19 mouse cellular contexts compared by ENCODE assay signal in the genomic region with DNA sequence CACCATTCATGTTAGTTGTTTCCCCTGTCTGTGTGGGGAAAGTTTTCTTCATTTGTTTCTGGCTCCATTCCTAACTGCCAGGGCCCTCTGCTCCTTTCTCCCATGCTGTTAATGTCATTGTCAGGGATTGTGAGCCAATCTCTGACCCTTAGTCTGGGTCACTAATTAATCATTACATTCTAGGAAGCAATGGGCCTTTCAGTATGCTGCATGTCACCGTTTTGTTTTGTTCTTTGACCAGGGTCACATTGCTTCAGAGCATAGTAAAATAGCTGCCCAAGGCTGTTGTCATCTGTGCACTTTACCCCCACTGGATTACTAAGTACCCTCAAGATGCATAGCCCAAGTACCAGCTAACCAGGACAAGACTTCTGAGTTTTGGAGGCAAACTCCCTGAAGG. TPM values are rescaled to one million over a fixed set of nuclear protein-coding genes. Genes with fewer than 3 reads are reported as not detected.
DNase-seq lines count a peak whose midpoint lies in the region; ATAC-seq and TF ChIP-seq lines count a peak whose summit lies in the region.
"Had no signal": no experiment of that assay in that cellular context is flagged by ENCODE, and none has a peak within 500 bp of the region (broad histone marks: within the 10 kb centered on the region; RNA-seq: fewer than 3 reads in every experiment).

No protein-coding gene starts in this region.

- H3K27me3 ChIP-seq in lung, embryonic 16.5 days (ENCODE audit: control insufficient read depth, insufficient read depth, low read depth, low read length), result no peaks in the 10 kb centered on the region; the same call in 1 of the 2 replicates
- peaks cover 41% of the 10 kb centered on the region; the same call in 1 of the 2 replicates for H3K27me3 ChIP-seq in kidney, embryonic 15.5 days
- no peaks in the 10 kb centered on the region; the same call in 1 of the 2 replicates for H3K27me3 ChIP-seq in liver, embryonic 16.5 days (ENCODE audit: control insufficient read depth, insufficient read depth, low read depth, low read length)
- H3K27me3 ChIP-seq in forebrain, embryonic 11.5 days (ENCODE audit: control insufficient read depth, insufficient read depth, low read length), result peaks cover 3% of the 10 kb centered on the region; the same call in 1 of the 2 replicates
- H3K27me3 ChIP-seq: heart, embryonic 15.5 days had no signal

- no peak for TF ChIP-seq POLR2A in lung, adult 2 months (IDR thresholded peaks at IDR 0.05; ENCODE audit: borderline replicate concordance, extremely low read depth, low read depth, low read length)

- H3K36me3 ChIP-seq in lung, embryonic 16.5 days (ENCODE audit: control insufficient read depth, insufficient read depth, low read length), result no peaks in the 10 kb centered on the region
- H3K36me3 ChIP-seq in kidney, embryonic 15.5 days, result no peaks in the 10 kb centered on the region
- no peaks in the 10 kb centered on the region for H3K36me3 ChIP-seq in liver, embryonic 16.5 days (ENCODE audit: control insufficient read depth, insufficient read depth)
- no peaks in the 10 kb centered on the region for H3K36me3 ChIP-seq in forebrain, embryonic 11.5 days (ENCODE audit: control insufficient read depth, insufficient read depth, low read length)
- H3K36me3 ChIP-seq: embryonic facial prominence, embryonic 10.5 days; heart, embryonic 15.5 days; hindbrain, embryonic 10.5 days; limb, embryonic 15.5 days; midbrain, embryonic 13.5 days had no signal

- no peaks in the 10 kb centered on the region for H3K9me3 ChIP-seq in lung, embryonic 16.5 days (ENCODE audit: control insufficient read depth, low read length)
- H3K9me3 ChIP-seq in kidney, embryonic 15.5 days (replicated peaks), result no peaks in the 10 kb centered on the region
- H3K9me3 ChIP-seq in liver, embryonic 16.5 days (replicated peaks; ENCODE audit: control insufficient read depth, low read length), result no peaks in the 10 kb centered on the region
- no peaks in the 10 kb centered on the region for H3K9me3 ChIP-seq in forebrain, embryonic 11.5 days (ENCODE audit: control insufficient read depth, low read length)
- H3K9me3 ChIP-seq: embryonic facial prominence, embryonic 10.5 days; heart, embryonic 15.5 days; hindbrain, embryonic 10.5 days; limb, embryonic 15.5 days; midbrain, embryonic 13.5 days had no signal

- H3K4me3 ChIP-seq in lung, embryonic 16.5 days (ENCODE audit: low read length), result no peak overlapping the region
- no peak overlapping the region for H3K4me3 ChIP-seq in lung, adult 2 months (replicated peaks; ENCODE audit: extremely low read depth, low read depth, low read length)
- H3K4me3 ChIP-seq in kidney, embryonic 15.5 days (replicated peaks), result no peak overlapping the region
- no peak overlapping the region for H3K4me3 ChIP-seq in liver, embryonic 16.5 days (ENCODE audit: low read depth, low read length)
- H3K4me3 ChIP-seq in forebrain, embryonic 11.5 days (ENCODE audit: low read depth, low read length), result no peak overlapping the region
- H3K4me3 ChIP-seq: embryonic facial prominence, embryonic 10.5 days; gastrocnemius, adult 2 months; heart, adult 2 months; heart, embryonic 15.5 days; hindbrain, embryonic 10.5 days; limb, embryonic 15.5 days; midbrain, embryonic 13.5 days had no signal

- no peak overlapping the region for H3K27ac ChIP-seq in lung, embryonic 16.5 days (ENCODE audit: low read length)
- no peak overlapping the region for H3K27ac ChIP-seq in kidney, embryonic 15.5 days
- H3K27ac ChIP-seq in liver, embryonic 16.5 days (ENCODE audit: low read length), result no peak overlapping the region
- H3K27ac ChIP-seq in forebrain, embryonic 11.5 days (ENCODE audit: low read depth, low read length), result no peak overlapping the region
- H3K27ac ChIP-seq: embryonic facial prominence, embryonic 10.5 days; gastrocnemius, adult 2 months; heart, adult 2 months; heart, embryonic 15.5 days; hindbrain, embryonic 10.5 days; limb, embryonic 15.5 days; midbrain, embryonic 13.5 days; stomach, postnatal 0 days had no signal

- no peak overlapping the region for H3K9ac ChIP-seq in lung, embryonic 16.5 days (ENCODE audit: low read length)
- no peak overlapping the region for H3K9ac ChIP-seq in kidney, embryonic 15.5 days
- H3K9ac ChIP-seq in liver, embryonic 16.5 days (ENCODE audit: low read depth, low read length), result no peak overlapping the region
- no peak overlapping the region for H3K9ac ChIP-seq in forebrain, embryonic 11.5 days (ENCODE audit: low read length)
- H3K9ac ChIP-seq: heart, embryonic 15.5 days; limb, embryonic 15.5 days; midbrain, embryonic 13.5 days had no signal

- ATAC-seq in lung, embryonic 16.5 days (ENCODE audit: low read depth), result peak; percentile 75
- peak; percentile 56; the same call in 1 of the 2 replicates for ATAC-seq in kidney, embryonic 15.5 days (replicated peaks; ENCODE audit: low FRiP score)
- peak; percentile 79 for ATAC-seq in liver, embryonic 16.5 days (ENCODE audit: low read depth)
- ATAC-seq in forebrain, embryonic 11.5 days (replicated peaks; ENCODE audit: low FRiP score), result no peak
- ATAC-seq: forebrain, embryonic 16.5 days; inflammation-experienced regulatory T-cells, adult 6 months; midbrain, embryonic 13.5 days had no signal

- no peaks in the 10 kb centered on the region for H3K4me1 ChIP-seq in lung, embryonic 16.5 days (replicated peaks; ENCODE audit: control insufficient read depth, insufficient read depth, low read length)
- H3K4me1 ChIP-seq in lung, adult 2 months (ENCODE audit: control insufficient read depth, insufficient read depth, low read length), result no peaks in the 10 kb centered on the region
- H3K4me1 ChIP-seq in kidney, embryonic 15.5 days, result no peaks in the 10 kb centered on the region
- no peaks in the 10 kb centered on the region for H3K4me1 ChIP-seq in liver, embryonic 16.5 days (ENCODE audit: control insufficient read depth, low read depth, low read length)
- no peaks in the 10 kb centered on the region for H3K4me1 ChIP-seq in forebrain, embryonic 11.5 days (replicated peaks; ENCODE audit: control insufficient read depth, insufficient read depth, low read length)
- H3K4me1 ChIP-seq: embryonic facial prominence, embryonic 10.5 days; heart, embryonic 15.5 days; limb, embryonic 15.5 days; midbrain, embryonic 13.5 days had no signal

- no peak for DNase-seq in lung, adult 2 months
- DNase-seq in spleen, adult 12 weeks (ENCODE audit: low spot score), result no peak
- DNase-seq in forebrain, embryonic 11.5 days (ENCODE audit: low spot score), result no peak
- DNase-seq in B cell, adult 2 months, result no peak
- DNase-seq: cerebellum, postnatal 14 days; gastrocnemius, adult 2 months; heart, adult 2 months; right cerebral cortex, postnatal 14 days had no signal

- WGBS in lung, embryonic 16.5 days, result 28% methylated on average over 1 of the region's 1 CpGs
- WGBS in lung, adult 2 months, result 53% methylated on average over 1 of the region's 1 CpGs
- 32% methylated on average over 1 of the region's 1 CpGs for WGBS in kidney, embryonic 15.5 days
- WGBS in liver, embryonic 16.5 days (ENCODE audit: insufficient replicate concordance), result 38% methylated on average over 1 of the region's 1 CpGs
- 23% methylated on average over 1 of the region's 1 CpGs for WGBS in forebrain, embryonic 11.5 days

- no peak overlapping the region for H3K4me2 ChIP-seq in lung, embryonic 16.5 days (ENCODE audit: low read depth, low read length)
- no peak overlapping the region for H3K4me2 ChIP-seq in kidney, embryonic 15.5 days
- no peak overlapping the region for H3K4me2 ChIP-seq in liver, embryonic 16.5 days (ENCODE audit: low read depth, low read length)
- H3K4me2 ChIP-seq in forebrain, embryonic 11.5 days (ENCODE audit: low read depth, low read length, severe bottlenecking), result no peak overlapping the region
- H3K4me2 ChIP-seq: heart, embryonic 15.5 days; limb, embryonic 15.5 days; midbrain, embryonic 13.5 days had no signal

- no peak for TF ChIP-seq CTCF in lung, adult 2 months (IDR thresholded peaks at IDR 0.05; ENCODE audit: insufficient read depth, low read length)

RNA-seq across cellular contexts. Expression of gene Adgrg2, which starts 36.0 kb away (rescaled TPM):
- polyA plus RNA-seq in lung, embryonic 16.5 days (2015; fragmentation: Nextera tagmentation; extraction: Ambion mirVana), result 5.8 and 7.5 TPM in 2 replicates
- 0.89 and 2.4 TPM in 2 replicates for polyA plus RNA-seq in lung, adult 2 months (2012; rRNA removed)
- 1.1 and 1.9 TPM in 2 replicates for polyA plus RNA-seq in kidney, embryonic 15.5 days (2015; fragmentation: Nextera tagmentation; extraction: Ambion mirVana)
- polyA plus RNA-seq in liver, embryonic 16.5 days (2015; fragmentation: Nextera tagmentation; extraction: Ambion mirVana), result 0.16 and 0.54 TPM in 2 replicates
- 0.79 and 1.1 TPM in 2 replicates for polyA plus RNA-seq in forebrain, embryonic 11.5 days (2014; fragmentation: Nextera tagmentation; extraction: Ambion mirVana)
- polyA plus RNA-seq: inflammation-experienced regulatory T-cells, adult 6 months had no signal
